Mouse (Mus musculus) ES-Bruce4 (cell line): ENCODE data around the gene Snx25. TPM values are rescaled to one million over a fixed set of nuclear protein-coding genes. Genes with fewer than 3 reads are reported as not detected.

Experiments
- H3K27ac ChIP-seq: 2 replicates; pipeline ENCODE4 v1.5.1; 2012; ENCODE audit warnings: low read length, inconsistent platforms; ENCODE audit not compliant: insufficient read depth
- H3K27me3 ChIP-seq: 2 replicates; pipeline ENCODE4 v1.6.1; 2012; ENCODE audit warnings: mild to moderate bottlenecking, low read length, inconsistent platforms; ENCODE audit not compliant: control insufficient read depth, poor library complexity, insufficient read depth, severe bottlenecking
- H3K36me3 ChIP-seq: 2 replicates; pipeline ENCODE4 v1.6.1; 2012; ENCODE audit warnings: inconsistent platforms, mild to moderate bottlenecking, low read length, moderate library complexity; ENCODE audit not compliant: control insufficient read depth, poor library complexity, insufficient read depth, severe bottlenecking
- H3K4me1 ChIP-seq: one replicate; pipeline ENCODE4 v1.8.1; 2011; ENCODE audit warnings: low read length; ENCODE audit not compliant: control insufficient read depth, insufficient read depth
- H3K4me3 ChIP-seq: 2 replicates; pipeline ENCODE4 v1.5.1; 2011; ENCODE audit warnings: low read depth, mild to moderate bottlenecking, low read length
- H3K9ac ChIP-seq: 2 replicates; pipeline ENCODE4 v1.6.1; 2012; ENCODE audit warnings: low read depth, mild to moderate bottlenecking, inconsistent platforms; ENCODE audit not compliant: poor library complexity, severe bottlenecking
- H3K9me3 ChIP-seq: replicated peaks from 2 replicates; pipeline ENCODE4 v1.6.1; 2012; ENCODE audit warnings: mild to moderate bottlenecking, low read length, inconsistent platforms; ENCODE audit not compliant: control insufficient read depth, poor library complexity, insufficient read depth, severe bottlenecking
- CTCF ChIP-seq: IDR thresholded peaks from one replicate; pipeline ENCODE4 v1.8.1; 2011; ENCODE audit warnings: low read depth, low read length
- EP300 ChIP-seq: IDR thresholded peaks from 2 replicates; pipeline ENCODE4 v1.6.1; 2011; ENCODE audit warnings: low read depth, low read length; ENCODE audit not compliant: insufficient read depth
- POLR2A ChIP-seq: IDR thresholded peaks from one replicate; pipeline ENCODE4 v1.8.1; 2011; ENCODE audit warnings: low read length; ENCODE audit not compliant: insufficient read depth
- polyA plus RNA-seq: library from polyadenylated mRNA; stranded (reverse); fragments of >200 nt; gene quantifications from 2 replicates; pipeline ENCODE4 v1.2.4, GENCODE M21; 2011; ENCODE audit warnings: low read depth; ENCODE audit not compliant: missing spikeins, insufficient read depth, insufficient read length

The Snx25 gene
- polyA plus RNA-seq, 1 experiment, result 8.6 TPM

DNA sequence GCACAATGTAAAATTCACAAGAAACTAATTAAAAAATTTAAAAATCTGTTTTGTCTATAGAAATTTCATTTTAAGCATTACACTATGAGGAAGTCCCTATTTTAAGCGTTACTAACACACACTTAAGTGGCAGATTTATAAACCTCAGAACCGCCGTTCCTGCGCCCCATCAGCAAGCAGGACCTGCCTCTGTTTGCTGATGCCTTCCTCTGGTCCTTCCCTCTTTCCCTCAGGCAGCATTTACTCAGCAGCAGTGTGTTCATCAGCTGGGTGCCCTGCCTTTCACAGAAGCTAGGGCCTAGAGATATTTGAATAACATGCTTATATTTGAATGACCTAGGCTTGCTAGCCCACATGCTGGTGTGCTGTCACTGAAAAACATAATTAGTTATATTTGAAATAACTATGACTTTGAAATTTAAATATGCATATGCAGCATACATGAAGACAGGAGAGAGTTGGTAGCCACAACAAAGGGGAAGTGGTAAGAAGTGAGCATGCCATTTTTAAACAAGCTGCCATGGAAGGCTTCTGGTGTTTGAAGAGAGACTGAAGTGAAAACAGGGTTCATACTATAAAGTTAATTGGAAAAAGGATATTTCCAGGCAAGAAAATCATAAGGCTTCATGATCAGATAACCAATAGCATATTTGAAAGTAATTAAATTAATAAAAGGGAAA lies 161.2 kb downstream of the Snx25 start:
- H3K4me3 ChIP-seq, result no peak overlapping the region
- no peaks in the 10 kb centered on the region for H3K4me1 ChIP-seq
- TF ChIP-seq EP300, result no peak
- TF ChIP-seq CTCF, result no peak
- TF ChIP-seq POLR2A, result no peak
- H3K9me3 ChIP-seq, result no peaks in the 10 kb centered on the region
- H3K27me3 ChIP-seq, result no peaks in the 10 kb centered on the region
- peaks cover 10% of the 10 kb centered on the region for H3K36me3 ChIP-seq
- H3K27ac ChIP-seq, result no peak overlapping the region
- H3K9ac ChIP-seq, result no peak overlapping the region

DNA sequence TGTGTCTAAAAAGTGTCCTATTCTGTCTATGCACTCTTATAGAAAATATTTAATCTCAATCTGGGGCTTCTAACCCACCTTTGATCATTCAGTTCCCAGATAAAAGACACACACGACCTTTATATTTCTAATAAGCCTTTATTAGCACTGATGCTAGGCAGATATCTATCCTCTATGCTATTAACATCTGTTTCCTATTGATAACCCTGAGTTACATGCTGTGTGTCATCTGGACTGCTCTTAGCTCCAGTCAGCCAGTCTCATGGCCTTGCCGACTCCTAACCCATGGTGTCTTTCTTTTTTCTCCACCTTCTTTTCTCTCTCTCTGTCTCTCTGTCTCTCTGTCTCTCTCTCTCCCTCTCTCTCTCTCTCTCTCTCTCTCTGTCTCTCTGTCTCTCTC lies 163.8 kb downstream of the Snx25 start:
- Histone ChIP-seq H3K36me3 (peaks cover 14% of the 10 kb centered on the region), H3K27me3 (no peaks in the 10 kb centered on the region), H3K4me1 (no peaks in the 10 kb centered on the region), H3K9ac (no peak overlapping the region), H3K9me3 (no peaks in the 10 kb centered on the region), H3K27ac (no peak overlapping the region), H3K4me3 (no peak overlapping the region)
- TF ChIP-seq CTCF (no peak), EP300 (no peak), POLR2A (no peak)

DNA sequence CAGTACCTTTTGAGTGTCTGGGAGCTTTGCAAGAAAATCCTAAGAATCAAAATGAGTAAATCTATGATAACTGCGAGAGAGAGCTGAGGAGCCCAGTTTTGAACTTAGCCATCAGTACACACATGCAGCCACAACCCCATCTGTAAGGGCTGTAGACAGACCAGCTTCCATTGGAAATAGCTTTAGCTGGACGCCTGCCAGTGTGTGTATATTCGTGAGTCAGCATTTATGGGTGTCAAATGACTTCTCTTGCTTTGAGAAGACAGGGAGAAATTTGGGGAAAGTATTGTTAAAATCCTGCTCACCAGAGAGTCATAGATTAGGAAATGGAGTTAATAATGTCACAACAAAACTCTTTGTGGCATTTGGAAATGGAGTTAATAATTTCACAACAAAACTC lies 165.3 kb downstream of the Snx25 start:
- Histone ChIP-seq H3K4me1 (no peaks in the 10 kb centered on the region), H3K27ac (no peak overlapping the region), H3K36me3 (peaks cover 21% of the 10 kb centered on the region)

More for the DNA sequence above, 165.3 kb downstream of the Snx25 start:
- H3K27me3 ChIP-seq, result no peaks in the 10 kb centered on the region
- no peaks in the 10 kb centered on the region for H3K9me3 ChIP-seq
- no peak for TF ChIP-seq CTCF
- TF ChIP-seq EP300, result no peak
- TF ChIP-seq POLR2A, result no peak
- H3K4me3 ChIP-seq, result no peak overlapping the region
- H3K9ac ChIP-seq, result no peak overlapping the region

Other genes with a start within 250 kb of the Snx25 start
- gene Ccdc110, start 217.5 kb downstream of the Snx25 start, polyA plus RNA-seq, result not detected in 2 replicates
- 3.6 and 4.8 TPM in 2 replicates for gene 1700029J07Rik, start 176.9 kb downstream of the Snx25 start, polyA plus RNA-seq
- gene Ufsp2, start 176.6 kb downstream of the Snx25 start, polyA plus RNA-seq, result 49.2 and 62.4 TPM in 2 replicates
- gene Lrp2bp, start 152.9 kb downstream of the Snx25 start, polyA plus RNA-seq, result 0.39 TPM in 1 of 2 replicates, not detected in the other
- gene Ankrd37, start 146.5 kb downstream of the Snx25 start, polyA plus RNA-seq, result 6.5 and 8.3 TPM in 2 replicates
- gene Cfap97, start 388 bp downstream of the Snx25 start, polyA plus RNA-seq, result 18.8 and 20.8 TPM in 2 replicates
- gene Slc25a4, start 59.1 kb upstream of the Snx25 start, polyA plus RNA-seq, result 162 and 183 TPM in 2 replicates
- gene Helt, start 142.5 kb upstream of the Snx25 start, polyA plus RNA-seq, result not detected in 2 replicates